Mouse (Mus musculus) urinary bladder, postnatal 4 days (tissue): ENCODE data around the gene Srcap.
"Not testable (repeated sequence)": the region's sequence is repeated elsewhere in the genome, so short reads cannot be mapped to it uniquely, and the experiment has no call there.

Experiments
- DNase-seq, 2 experiments: peaks; one replicate each; pipeline ENCODE4 v3.0.0; 2021 to 2022; ENCODE audit warnings: low spot score in 2 of 2

Srcap gene

DNA sequence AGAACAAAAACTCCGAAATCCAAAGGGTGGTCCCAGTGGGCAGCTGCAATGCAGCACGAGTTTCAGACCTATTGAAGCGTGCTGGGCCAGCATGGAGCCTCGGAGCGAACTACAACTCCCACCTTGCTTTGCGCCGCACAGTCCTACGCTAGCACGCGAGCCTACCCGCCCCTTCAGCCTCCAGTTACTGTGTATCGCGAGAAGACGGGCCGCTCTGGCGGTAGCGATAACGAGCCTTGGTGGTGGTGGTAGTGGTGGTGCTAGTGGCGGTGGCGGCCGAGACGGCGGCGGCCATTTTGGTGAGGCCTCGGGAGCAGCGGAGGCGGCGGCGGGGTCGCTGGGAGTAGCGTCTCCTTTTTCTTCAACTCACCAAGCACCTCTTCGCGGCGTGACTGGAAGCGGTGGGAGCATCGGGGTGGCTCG is at the start of gene Srcap:
TSS of gene Srcap (plus strand) at position 176 of the 423 bp plus-strand sequence.
- DNase-seq: peak; percentile 93 to 96

DNA sequence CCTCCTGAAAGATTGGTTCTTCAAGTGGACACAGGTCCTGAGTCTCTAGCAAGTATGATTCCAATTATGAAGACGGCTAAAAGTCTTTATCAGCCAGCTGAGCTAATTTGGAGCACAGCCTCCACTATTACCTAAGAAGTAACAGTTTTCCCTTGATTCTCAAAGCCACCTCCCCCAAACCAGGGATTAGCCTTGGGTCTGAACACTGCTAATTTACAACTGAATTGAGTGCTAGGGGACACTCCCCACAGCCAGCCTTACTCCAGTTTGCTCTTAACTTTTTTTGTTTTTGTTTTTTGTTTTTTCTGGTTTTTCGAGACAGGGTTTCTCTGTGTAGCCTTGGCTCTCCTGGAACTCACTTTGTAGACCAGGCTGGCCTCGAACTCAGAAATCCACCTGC is 46.6 kb upstream of the Srcap start:
- no peak for DNase-seq

DNA sequence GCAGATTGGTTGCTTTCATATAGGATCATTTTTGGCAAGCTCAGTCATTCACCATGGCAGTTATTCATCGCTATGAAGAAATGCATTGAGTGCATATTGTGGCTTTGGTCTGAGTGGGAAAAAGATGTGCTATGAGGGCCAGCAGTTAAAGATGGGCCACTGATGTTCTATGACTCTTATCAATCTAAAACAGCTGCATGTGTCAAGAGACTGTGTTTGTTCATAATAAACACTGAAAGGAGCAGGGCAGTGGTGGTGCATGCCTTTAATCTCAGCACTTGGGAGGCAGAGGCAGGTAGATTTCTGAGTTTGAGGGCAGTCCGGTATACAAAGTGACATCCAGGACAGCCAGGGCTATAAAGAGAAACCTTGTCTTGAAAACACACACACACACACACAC is 46.1 kb upstream of the Srcap start:
- DNase-seq: not testable (repeated sequence)

DNA sequence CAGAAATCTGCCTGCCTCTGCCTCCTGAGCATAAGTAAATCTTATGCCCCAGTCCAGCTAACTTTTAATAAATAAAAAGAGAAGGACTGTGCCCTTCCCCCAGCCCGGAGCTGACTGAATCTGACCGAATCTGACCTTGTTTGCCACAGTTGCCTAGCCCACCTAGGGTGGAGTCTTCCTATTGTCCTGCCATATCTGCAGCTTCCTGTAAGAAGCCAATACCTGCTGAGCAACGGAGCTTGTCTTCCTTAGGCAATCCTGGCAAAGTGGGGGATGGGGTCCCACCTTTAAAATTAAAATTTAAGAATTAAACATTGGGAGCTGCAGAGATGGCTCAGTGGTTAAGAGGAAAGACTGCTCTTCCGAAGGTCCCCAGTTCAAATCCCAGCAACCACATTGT is 45.2 kb upstream of the Srcap start:
- no peak for DNase-seq

DNA sequence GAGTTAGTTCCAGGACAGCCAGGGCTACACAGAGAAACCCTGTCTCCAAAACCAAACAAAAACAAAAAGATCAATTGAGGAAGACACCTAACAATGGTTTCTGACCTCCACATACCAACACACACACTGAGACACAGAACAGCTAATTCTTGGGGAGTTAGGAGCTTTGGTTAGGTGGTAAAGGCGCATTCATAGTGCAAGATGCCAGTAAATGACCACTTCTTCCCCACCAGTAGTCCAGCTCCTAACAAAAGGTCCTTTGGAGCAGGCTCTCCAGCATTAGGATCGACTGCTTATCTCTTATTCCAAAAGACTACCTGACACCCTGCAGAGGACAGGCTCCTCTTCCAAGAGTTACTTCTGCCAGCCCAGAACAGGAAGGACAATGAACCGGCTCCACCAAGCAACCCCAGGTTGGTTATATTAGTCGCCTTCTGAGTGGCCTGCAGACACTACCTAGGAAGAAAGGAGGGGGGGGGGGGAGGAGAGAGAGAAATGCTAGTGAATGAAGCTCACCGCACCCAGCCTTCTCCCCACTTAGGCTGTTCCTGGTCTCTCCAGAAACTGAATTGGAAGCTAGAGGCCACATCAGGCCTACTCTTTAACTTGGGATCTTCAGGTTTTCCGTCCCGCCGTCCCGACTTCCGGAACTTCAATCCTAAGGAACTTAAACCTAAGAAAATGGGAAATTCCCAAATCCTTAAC is 41.6 kb upstream of the Srcap start:
- no peak for DNase-seq

DNA sequence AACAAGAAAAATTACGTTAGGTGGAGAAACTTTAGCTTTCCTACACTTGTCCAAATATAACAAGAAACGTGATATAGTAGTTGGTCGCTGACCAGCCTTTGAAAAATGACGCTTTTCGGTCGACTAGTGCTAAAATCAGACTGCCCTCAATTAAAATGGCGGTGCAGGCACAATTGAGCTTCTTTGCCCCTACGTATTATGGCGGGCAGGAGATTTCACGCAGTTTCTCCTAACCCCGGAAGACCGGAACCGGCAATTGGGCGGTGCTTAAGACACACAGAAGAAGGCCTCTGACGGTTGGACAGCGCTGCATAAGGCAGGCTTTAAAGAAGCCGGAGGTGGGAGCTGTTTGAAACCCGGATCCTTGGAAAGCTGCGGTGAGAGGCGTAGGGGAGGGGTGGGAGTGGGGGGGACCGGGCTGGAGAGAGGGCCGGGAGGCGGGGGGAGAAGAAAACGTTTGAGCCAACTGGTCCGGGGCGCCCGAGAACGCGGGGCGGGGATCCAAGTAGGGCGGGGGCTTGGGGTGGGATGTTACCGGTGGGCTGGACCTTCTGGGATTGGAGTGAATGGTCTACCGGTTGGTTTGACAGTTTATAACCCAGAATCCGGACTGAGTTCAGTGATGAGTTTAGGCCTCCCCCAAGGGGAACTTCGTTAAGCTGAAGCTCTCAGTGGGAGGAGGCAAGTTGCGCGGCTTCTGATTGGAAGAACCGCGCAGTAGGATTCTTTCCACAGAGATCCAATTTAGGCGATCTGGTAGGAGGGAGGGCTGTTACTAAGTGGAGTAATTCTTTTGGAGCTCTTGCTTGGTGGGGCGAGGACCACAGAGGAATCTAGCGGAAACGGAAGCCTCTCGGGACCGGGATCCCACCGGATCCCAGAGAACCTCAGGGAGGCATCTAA is 40.8 kb upstream of the Srcap start:
- peak; percentile 86 to 87 for DNase-seq

DNA sequence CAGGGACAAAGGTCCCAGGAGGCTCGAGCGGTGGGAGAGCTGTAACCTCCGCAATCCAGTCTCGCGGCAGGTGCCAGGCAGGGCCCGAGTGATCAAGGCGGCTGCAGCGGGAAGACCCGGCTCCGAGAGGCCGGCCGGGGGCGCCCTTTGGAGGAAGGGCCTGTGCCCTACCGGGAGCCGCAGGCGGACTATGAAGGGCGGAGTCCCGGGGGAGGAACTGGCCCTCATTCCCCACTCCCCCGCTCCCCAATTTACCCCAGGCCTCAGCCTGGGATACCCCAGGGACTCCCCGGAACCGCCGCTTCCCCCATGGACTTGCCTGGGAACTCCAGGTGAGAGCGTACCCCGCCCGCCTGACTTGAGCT is 40.2 kb upstream of the Srcap start:
- peak in 1 of 2 experiments; percentile 63 for DNase-seq

DNA sequence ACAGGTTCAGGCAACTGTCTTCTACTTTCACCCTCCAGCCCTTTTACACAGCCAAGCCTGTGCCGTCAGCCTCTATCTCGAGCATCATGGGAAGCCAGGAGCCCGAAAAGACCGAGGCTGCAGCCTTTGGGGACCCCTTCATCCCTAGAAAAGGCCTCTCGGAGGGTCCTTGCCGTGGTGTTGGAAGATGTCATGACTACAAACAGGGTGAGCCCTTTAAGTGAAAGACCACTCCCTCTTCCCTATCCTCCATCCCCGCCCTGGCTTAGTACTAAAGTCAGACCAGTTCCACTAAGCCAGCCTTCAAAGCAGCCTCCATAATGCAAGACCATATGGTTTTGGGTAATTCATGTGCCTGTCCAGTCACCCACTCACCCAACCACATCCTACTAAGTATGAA is 39.7 kb upstream of the Srcap start:
- no peak for DNase-seq

DNA sequence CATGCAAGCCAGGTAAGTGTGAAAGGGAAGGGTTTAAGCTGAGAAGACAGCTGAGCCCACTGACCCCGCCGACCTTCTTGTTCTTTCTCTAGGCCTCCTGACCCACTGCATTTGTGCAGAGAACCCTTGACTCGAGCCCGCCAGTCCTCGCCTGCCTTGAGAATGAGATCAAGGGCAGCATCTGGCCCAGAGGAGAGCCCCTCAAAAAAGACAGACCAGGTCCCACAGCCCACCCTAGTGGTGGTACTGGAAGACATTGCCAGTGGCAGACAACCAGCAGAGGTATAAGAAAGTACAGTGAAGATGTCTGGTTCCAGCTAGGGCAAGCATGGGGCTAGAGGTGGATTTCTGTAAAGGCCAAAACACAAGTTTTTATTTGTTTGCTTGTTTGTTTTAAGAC is 38.1 kb upstream of the Srcap start:
- no peak for DNase-seq

DNA sequence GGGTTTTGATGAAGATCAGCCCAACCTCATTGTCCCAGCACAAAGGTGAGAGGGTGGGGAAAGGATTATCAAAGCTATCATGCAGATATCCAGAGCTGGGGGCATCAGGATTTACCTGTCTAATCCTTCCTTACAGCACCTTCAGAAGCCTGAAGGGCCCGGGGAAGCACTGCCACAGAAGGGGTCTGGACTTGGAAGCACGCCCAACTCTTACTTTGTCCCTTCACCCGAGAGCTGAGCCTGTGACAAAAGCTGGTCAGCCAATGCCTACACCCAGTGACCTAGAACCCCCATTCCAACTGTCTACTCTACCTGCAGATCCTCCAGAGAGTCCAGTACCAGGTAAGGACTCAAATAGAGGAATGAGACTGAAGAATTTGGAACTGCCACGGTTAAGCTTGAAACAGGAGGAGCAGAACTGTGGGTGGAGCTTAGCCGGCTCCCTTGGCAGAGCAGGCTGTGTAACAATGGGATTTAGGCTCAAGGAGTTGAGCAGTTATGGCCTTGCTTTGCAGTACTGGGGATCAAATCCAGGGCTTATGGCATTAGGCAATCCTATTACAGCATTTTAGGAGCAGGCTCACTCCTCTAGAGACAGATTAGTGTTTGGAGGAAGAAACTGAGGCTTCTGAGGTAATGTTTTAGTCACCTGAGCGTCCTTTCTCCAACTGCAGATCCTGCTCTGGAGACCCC is 37.3 kb upstream of the Srcap start:
- DNase-seq: no peak

DNA sequence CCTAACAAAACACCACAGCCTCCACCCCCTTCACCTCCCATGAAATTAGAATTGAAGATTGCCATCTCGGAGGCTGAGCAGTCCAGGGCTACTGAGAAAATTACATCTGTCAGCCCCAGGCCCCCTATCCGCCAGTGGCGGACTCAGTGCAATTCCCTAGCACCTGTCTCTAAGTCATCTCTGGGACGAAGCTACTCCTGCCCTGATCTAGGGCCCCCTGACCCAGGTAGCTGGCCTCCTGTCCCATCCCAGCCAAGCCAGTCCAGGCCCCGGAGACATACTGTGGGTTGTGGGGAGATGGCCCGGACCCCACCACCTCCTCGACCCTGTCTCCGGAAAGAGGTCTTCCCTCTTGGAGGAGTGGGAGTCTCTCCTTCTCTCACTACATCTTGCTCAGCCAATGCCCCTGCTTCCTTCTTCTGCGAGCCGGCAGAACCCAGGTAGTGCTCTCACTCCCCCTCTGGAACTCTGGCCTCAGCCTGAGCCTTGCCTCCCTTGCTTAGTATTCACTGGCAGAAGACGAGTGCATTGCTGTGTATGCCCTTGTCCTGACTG is 36.5 kb upstream of the Srcap start:
- no peak for DNase-seq

DNA sequence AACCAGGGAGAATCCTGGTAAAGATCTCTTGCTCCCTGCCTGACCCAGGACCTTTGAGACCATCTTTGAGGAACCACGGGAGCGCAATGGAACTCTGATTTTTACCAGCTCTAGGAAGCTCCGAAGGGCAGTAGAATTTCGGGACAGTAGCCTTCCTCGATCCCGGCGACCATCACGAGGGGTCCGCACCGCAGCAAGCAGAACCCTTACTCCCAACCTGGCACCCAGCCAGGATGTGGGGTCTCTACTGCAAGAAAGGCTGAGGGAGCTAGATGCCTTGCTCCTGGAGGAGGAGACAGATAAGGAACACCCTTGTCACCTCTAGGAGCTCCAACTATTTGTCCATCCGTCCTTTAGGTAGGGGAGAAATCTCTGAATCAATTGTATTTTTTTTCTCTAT is 35.4 kb upstream of the Srcap start:
- DNase-seq: no peak

DNA sequence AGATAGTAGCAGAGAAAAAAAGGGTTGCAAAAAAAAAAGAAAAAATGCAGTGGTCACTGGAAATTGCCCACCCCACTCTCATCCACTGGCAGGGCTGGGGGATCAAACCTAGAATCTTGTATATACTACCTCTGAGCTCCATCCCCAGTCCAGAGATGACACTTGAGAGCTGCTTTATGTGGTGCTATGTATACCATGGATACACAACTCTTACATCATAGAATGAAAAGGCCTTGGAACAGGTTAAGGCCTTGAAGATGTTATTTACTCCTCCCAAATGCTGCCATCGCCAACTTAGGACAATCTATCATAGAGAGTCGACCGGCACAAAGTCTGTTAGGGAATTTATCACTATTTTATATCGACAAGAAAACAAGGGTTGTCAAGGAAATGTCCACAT is 34.9 kb upstream of the Srcap start:
- no peak for DNase-seq

DNA sequence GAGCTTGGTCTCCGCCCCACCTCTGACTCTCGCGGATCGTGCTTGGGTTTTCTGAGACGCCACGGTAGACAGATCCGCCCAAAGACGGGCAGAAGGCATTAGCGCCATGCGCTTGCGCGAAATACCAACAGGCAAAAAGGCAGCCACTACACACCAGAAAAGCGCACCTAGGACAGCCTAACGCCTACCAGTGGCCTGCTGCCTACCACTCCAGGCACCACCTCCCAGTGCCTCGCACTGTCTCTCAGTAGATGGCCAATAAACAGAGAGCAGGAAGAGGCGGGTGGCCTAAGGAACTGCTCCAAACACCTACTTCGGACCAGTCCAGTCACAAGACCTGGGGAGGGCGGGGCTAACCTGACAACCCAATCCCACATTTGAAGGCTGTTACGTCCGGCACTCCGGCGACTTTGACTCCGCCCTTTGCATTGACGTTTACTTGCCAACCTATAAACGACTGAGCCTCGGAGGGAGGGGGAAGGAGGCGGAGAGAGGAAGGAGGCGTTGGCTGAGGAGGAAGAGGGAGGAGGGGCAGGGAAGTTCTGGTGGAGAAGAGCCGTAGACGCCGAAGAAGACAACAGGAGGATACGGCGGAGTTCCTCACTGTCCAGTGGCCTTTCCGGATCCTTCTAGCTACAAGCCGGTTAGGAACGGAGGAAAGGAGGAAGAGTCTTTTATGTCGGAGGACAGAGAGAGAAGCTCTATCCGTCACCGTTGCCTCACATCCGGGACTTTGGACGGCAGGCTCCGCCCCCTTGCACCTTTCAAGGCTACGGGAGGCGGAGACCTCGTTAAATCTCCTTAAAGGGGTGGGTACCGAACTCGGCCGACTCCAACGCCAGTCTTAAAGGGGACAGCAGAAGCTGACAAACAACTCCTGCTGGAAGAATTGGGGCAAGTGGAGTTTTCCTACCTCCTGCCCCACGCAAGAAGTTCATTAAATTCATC is 33.8 kb upstream of the Srcap start:
- peak; percentile 98 to 99 for DNase-seq

DNA sequence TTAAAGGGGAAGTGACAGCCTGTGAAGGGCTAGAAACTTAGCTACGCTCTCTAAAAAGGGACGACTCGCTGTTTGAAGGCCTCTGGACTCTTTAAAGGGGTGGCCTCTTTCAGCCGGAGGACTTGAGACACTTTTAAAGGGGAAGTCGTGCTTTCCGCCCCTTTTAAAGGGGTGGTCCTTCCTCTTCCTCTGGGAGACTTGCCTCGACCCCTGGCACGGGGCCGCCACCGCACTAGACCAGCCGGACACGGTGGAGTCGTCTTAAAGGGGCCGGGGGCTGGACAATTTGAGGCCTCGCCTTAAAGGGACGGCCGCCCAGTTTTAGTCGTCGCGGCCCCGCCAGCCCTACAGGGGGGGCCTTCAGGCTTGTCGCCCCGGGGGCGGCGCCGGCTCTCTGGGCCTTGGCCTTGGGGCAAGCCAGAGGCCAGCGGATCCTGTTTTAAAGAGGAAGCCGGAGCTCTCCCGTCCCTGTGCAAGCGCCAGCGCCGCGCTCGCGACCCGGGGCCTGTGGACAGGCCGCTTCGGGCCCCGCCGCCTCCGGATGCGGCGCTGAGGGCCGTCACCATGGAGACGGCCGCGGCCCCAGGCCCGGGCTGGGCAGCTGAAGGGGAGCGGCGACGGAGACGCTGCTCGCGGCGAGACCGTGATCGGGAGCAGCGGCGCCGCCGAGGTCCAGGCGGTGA is 33.0 kb upstream of the Srcap start, which contains the start of gene Fbrs:
TSS of gene Fbrs (plus strand) at position 565 of the 683 bp plus-strand sequence.
- peak; percentile 96 for DNase-seq

DNA sequence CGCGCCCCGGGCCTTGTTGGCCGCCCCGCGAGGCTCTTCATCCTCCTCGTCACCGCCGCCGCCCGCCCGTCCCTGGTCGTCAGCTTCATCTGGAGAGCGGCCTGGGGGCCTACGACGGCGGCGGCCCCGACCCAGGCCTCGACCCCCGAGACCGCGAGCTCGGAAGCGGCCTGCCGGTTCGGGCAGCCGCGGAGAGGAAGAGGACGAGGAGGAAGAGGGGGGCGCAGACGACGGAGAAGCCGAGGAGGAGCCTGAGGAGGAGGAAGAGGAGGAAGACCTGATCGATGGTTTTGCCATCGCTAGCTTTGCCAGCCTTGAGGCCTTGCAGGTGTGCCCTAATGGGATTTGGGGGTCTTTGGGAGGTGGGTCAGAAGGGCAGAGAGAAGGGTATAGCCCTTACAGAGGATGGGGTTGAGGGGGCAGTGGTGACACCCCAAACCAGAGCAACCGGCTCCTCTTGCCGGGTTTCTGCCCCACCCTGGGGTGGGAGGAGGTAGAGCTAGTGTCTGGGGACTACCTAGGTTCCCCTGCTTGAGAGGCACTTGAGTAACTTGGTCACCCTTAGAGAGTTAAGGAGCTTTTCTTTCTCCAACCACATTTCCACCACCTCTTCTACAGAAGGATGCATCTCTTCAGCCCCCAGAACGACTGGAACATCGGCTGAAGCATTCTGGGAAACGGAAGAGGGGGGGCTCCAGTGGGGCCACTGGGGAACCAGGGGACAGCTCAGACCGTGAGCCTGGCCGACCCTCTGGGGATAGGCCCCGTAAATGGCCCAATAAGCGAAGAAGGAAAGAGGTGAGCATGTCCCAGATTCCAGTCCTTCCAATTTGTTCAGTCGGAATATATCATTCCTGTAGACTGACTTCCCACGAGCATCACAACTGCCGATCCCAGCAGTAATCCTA is 32.2 kb upstream of the Srcap start:
- DNase-seq: no peak

DNA sequence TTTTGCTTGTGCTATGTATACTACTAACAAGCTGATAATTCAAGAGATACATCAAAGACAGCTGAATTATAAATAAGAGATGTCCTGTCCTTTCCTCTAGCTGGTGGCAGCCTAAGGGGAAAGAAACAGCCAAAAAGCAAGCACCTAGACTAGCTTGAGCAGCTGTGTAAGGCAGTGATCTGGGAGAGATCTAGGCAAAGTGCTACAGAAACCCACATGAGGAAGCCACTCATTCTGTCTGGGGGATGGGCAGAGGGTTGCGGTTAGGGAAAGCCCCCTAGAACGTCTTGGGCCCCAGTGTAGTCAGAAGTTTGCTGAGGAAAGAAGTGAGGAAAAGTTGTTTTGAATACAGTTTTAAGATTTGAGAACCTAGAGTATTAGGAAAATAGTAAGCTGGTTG is 31.5 kb upstream of the Srcap start:
- DNase-seq: no peak

DNA sequence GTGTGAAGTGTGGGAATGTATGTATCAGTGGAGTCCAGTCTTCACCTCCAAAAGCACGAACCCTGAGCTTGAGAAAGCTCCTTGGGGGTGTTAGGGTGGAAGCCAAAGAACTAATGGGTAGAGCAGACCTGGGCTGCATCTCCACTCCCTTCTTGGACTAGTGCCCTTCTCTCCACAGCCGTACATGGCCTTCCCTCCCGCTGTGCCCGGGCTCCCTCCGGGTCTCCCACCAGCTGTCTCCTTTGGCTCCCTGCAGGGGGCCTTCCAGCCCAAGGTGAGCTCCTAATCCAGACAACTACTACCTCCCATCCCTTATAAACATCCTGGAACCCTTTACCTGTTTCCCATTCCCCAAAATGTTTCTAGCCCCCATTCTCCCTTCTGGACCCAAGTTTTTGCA is 26.4 kb upstream of the Srcap start:
- no peak for DNase-seq

DNA sequence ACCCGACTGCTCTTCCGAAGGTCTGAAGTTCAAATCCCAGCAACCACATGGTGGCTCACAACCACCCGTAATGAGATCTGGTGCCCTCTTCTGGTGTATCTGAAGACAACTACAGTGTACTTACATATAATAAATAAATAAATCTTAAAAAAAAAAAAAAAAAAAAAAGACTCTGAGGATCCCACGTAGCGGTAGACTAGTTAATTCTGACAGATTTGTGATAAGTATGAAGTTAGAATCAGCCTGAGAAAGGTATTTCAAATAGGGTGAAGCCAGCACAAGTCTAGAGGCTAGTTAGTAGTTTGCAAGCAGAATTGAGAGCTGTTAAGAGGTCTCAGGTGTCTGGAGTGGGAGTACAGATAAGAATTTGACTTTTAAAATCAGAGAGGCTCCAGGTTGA is 23.4 kb upstream of the Srcap start:
- DNase-seq: not testable (repeated sequence)
